Mouse (Mus musculus): ENCODE measurements around the gene Cnnm3. TPM values are rescaled to one million over a fixed set of nuclear protein-coding genes. Genes with fewer than 3 reads are reported as not detected.
A peak's percentile ranks its signal among the peaks of the same experiment; 100 is the strongest.

Cnnm3 gene
- polyA plus RNA-seq, 1 experiment, result 33.6 TPM

DNA sequence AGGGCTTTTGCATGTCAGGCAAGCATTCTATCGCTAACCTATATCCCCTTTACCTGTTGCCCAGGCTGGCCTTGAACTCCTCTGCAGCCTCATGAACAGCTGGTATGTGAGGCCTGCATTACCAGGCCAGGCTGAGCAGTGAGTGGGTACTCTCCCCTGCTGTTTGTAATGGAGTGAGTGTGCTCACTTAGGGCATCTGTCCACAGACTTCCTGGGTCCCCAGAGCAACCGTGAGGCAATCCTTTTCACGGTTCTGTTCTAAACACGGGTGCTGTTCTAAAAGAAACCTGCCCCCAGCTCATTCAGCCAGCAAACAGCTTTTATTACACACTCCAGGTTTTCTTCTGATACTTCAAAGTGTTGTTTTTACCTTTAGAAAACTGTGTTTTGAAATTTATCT lies 27.1 kb downstream of the Cnnm3 start:
- TF ChIP-seq POLR2A (IDR thresholded peaks at IDR 0.05; ENCODE audit: borderline replicate concordance, extremely low read depth, insufficient read depth, insufficient read length, poor library complexity, severe bottlenecking), result no peak
- TF ChIP-seq CTCF (IDR thresholded peaks at IDR 0.05; ENCODE audit: borderline replicate concordance, extremely low read depth, insufficient read depth, insufficient read length), result no peak
- DNase-seq (ENCODE audit: low read depth), result no peak

DNA sequence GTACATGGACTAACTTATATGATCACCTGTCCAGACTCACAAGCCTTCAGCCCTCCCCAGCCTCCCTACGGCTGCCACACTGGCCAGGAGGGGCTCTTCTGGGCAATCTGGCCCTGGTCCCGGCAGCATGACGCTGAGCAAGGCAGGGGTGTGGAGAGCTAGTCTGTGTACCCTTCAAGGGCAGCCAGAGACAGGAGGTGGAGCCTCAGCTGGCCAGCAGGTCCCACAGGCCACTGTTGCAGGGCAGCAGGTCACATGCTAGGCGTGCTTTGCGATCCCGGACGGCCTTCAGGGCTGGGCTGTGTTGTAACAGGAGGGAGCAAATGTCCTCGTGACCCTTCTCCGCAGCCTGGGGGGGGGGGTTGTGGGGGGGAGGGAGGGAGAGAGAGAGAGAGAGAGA lies 27.5 kb downstream of the Cnnm3 start, which contains the start of gene Gm42417:
Gene Gm42417 (minus strand): TSS at position 244 of the 400 bp plus-strand sequence.
- DNase-seq (ENCODE audit: low read depth), result no peak
- TF ChIP-seq POLR2A (IDR thresholded peaks at IDR 0.05; ENCODE audit: borderline replicate concordance, extremely low read depth, insufficient read depth, insufficient read length, poor library complexity, severe bottlenecking) (no peak), CTCF (IDR thresholded peaks at IDR 0.05; ENCODE audit: borderline replicate concordance, extremely low read depth, insufficient read depth, insufficient read length) (no peak)

DNA sequence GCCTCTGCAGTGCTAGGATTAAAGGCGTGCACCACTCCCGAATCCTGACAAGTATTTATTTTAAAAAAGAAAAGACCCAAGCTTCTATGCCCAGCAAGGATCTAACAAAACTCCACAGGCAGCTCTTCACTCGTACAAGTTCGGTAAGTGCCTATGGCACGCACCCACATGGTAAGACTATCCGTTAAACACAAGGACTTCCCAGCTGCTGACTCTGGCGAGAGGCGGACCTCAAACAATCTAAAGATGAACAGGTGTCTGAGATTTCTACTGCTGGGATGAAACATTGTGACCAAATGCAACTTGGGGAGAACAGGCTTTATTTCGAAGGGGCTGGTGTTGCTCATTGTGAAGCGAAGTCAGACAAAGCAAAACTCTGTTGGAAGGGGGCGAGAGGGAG lies 28.5 kb downstream of the Cnnm3 start:
- no peak for TF ChIP-seq POLR2A (IDR thresholded peaks at IDR 0.05; ENCODE audit: borderline replicate concordance, extremely low read depth, insufficient read depth, insufficient read length, poor library complexity, severe bottlenecking)
- no peak for TF ChIP-seq CTCF (IDR thresholded peaks at IDR 0.05; ENCODE audit: borderline replicate concordance, extremely low read depth, insufficient read depth, insufficient read length)
- no peak for DNase-seq (ENCODE audit: low read depth)

DNA sequence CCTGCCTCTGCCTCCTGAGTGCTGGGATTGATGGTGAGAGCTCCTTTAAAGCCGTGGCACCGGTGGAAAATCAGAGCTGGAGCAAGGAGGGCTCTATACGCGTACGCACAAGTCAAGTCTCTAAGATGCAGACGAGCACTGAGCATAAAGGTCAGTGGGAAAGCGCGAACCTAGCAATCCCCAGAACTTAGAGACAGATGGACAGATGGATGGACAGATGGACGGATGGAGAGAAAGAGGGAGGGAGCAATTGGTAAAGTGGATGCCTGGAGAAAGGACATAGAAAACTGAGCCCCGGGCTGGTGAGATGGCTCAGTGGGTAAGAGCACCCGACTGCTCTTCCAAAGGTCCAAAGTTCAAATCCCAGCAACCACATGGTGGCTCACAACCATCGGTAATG lies 29.1 kb downstream of the Cnnm3 start:
- no peak for DNase-seq (ENCODE audit: low read depth)
- no peak for TF ChIP-seq POLR2A (IDR thresholded peaks at IDR 0.05; ENCODE audit: borderline replicate concordance, extremely low read depth, insufficient read depth, insufficient read length, poor library complexity, severe bottlenecking)
- no peak for TF ChIP-seq CTCF (IDR thresholded peaks at IDR 0.05; ENCODE audit: borderline replicate concordance, extremely low read depth, insufficient read depth, insufficient read length)

DNA sequence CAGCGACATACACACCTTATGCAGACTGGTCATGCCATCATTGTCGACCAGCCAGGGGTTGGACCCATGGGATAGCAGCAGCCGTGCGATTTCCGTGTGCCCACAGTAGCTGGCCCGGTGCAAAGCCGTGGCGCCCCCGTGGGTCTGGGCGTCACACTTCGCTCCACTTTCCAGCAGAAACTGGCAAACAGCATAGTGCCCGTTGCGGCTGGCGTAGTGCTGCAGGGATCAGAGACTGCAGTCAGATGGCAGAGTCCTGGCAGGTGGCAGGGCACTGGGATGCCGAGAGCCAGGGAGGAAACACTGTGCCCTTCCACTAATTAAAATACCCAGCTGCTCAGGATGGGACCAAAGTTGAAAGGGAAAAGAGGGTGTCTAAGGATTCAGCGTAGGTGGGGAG lies 30.2 kb downstream of the Cnnm3 start:
- TF ChIP-seq CTCF (IDR thresholded peaks at IDR 0.05; ENCODE audit: borderline replicate concordance, extremely low read depth, insufficient read depth, insufficient read length) (no peak), POLR2A (IDR thresholded peaks at IDR 0.05; ENCODE audit: borderline replicate concordance, extremely low read depth, insufficient read depth, insufficient read length, poor library complexity, severe bottlenecking) (no peak)

DNA sequence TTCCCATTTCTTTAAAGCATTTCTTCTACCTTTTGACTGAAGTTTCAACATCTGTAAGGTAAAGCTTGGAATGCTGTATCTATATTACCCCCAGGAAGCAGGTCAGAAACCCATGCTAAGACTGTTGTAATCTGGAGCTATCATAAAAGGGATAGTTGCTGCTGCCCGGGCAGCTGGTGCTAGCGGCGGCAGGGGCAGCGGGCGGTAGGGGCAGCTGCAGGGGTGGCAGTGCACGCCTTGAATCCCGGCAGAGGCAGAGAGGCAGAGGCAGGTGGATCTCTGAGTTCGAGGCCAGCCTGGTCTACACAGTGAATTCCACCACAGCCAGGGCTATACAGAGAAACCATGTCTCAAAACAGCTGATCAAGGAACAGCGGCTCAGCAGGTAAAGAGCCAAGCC lies 31.3 kb downstream of the Cnnm3 start:
- TF ChIP-seq CTCF (IDR thresholded peaks at IDR 0.05; ENCODE audit: borderline replicate concordance, extremely low read depth, insufficient read depth, insufficient read length), result no peak
- no peak for TF ChIP-seq POLR2A (IDR thresholded peaks at IDR 0.05; ENCODE audit: borderline replicate concordance, extremely low read depth, insufficient read depth, insufficient read length, poor library complexity, severe bottlenecking)

More for the DNA sequence above, 30.2 kb downstream of the Cnnm3 start:
- no peak for DNase-seq (ENCODE audit: low read depth)

DNA sequence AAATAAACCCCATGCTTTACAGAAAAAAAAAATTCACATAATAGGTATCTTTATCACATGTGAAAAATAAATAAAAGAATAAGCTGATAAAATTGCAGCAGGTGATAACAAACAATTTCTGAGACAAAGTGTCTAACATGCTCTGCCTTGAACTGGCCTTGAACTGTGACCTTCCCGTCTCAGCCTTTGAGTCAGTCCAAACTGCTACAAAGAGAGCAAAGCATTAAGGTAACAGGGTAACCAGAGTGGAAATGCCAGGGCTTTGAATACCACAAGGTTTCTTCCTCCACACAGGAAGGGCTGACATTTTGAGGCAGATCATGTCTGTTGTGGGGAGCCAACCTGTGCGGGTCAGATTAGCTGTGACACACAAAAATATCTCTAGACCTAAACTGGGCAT lies 33.7 kb downstream of the Cnnm3 start:
- TF ChIP-seq CTCF (IDR thresholded peaks at IDR 0.05; ENCODE audit: borderline replicate concordance, extremely low read depth, insufficient read depth, insufficient read length) (no peak), POLR2A (IDR thresholded peaks at IDR 0.05; ENCODE audit: borderline replicate concordance, extremely low read depth, insufficient read depth, insufficient read length, poor library complexity, severe bottlenecking) (no peak)
- DNase-seq (ENCODE audit: low read depth), result no peak

More for the DNA sequence above, 31.3 kb downstream of the Cnnm3 start:
- DNase-seq (ENCODE audit: low read depth), result no peak

DNA sequence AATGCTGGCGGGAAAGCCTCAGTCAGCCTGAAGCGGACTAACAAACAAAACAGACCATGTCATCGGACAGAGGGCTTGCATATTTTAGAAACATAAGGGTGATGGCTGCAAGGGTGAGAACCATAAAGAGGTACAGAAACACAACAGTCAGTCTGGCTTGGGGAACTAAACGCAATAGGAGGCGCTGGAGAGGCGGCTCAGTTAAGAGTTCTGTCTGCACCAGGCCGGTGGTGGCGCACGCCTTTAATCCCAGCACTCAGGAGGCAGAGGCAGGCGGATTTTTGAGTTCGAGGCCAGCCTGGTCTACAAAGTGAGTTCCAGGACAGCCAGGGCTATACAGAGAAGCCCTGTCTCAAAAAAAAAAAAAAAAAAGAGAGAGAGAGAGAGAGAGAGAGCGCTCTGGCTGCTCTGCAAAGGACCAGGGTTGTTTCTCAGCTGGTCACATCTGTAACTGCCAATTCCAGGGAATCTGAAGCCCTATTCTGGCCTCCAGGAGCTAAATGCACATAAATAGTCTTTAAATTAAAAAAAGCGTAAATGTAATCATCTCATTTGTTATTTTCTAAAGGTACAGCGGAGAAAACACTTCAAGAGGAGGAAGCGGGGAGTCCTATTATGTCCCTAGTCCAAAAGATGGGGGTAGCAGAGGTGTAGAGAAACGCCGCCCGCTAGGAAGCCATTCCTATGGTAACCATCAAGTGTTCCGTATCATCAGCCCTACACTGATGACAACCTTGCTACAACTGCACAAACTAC lies 34.4 kb downstream of the Cnnm3 start:
- TF ChIP-seq POLR2A (IDR thresholded peaks at IDR 0.05; ENCODE audit: borderline replicate concordance, extremely low read depth, insufficient read depth, insufficient read length, poor library complexity, severe bottlenecking) (no peak), CTCF (IDR thresholded peaks at IDR 0.05; ENCODE audit: borderline replicate concordance, extremely low read depth, insufficient read depth, insufficient read length) (no peak)
- DNase-seq (ENCODE audit: low read depth), result no peak

DNA sequence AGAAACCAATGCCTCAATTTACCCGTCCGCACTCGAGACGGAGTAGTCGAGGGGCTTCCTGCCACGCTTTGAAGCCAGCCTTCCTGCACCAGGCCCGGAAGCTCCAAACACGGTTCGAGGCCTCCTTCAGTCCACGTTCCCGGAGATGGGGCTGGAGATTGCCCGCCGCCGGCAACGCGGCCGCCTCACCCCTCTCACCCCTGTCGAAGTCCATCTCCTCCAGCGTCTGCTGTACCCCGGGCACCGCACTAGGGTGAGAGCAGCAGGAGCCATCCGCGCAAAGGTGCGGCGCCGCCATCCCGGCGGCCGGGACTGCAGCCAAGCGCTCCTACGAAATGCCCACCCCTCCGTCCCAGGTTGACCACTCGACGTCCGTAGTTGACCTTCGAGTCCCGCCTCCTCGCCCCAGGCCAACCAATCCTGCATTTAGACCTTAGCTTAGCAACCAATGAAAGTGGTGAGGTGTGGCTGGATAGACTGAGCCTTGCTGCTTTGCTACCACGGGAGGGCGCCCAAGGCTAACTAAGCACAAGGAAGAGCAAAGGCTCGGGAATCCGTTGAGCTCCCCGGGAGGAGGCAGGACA lies 35.3 kb downstream of the Cnnm3 start, which contains the start of gene Ankrd39:
Gene Ankrd39 (minus strand): TSS at position 558 of the 584 bp plus-strand sequence.
- TF ChIP-seq POLR2A (IDR thresholded peaks at IDR 0.05; ENCODE audit: borderline replicate concordance, extremely low read depth, insufficient read depth, insufficient read length, poor library complexity, severe bottlenecking), result peak; percentile 90
- peak; percentile 98 for TF ChIP-seq CTCF (IDR thresholded peaks at IDR 0.05; ENCODE audit: borderline replicate concordance, extremely low read depth, insufficient read depth, insufficient read length)
- peak; percentile 100 for DNase-seq (ENCODE audit: low read depth)

DNA sequence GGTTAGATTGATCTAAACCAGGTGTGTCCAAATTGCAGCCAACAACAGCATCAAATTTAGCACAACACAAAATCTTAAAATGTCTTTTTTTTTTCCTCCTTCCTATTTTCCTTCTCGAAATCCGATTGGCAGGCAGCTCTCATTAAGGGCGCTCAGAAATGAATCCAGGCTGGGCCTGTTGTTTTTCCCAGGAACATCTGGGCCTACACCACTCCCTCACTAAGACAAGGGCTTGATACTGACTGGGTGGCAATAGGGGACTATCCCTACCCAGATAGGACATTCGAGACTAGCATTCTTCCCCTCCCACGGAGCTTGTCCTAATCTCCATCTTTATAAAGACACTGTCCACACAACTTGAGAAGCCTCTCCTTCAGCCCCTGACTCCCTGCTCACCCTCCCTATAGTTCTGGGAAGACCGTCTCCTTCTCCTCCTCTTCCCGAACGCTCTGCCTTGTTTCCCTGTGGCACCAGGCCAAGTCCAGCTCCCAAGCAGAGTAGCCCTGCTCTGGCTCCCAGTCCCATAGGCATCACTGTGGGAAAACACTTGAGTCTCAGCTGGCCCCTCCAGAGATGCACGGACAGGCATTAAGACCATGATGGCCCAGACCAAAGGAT lies 36.4 kb downstream of the Cnnm3 start:
- peak; percentile 52 for DNase-seq (ENCODE audit: low read depth)
- no peak for TF ChIP-seq CTCF (IDR thresholded peaks at IDR 0.05; ENCODE audit: borderline replicate concordance, extremely low read depth, insufficient read depth, insufficient read length)
- TF ChIP-seq POLR2A (IDR thresholded peaks at IDR 0.05; ENCODE audit: borderline replicate concordance, extremely low read depth, insufficient read depth, insufficient read length, poor library complexity, severe bottlenecking), result no peak

DNA sequence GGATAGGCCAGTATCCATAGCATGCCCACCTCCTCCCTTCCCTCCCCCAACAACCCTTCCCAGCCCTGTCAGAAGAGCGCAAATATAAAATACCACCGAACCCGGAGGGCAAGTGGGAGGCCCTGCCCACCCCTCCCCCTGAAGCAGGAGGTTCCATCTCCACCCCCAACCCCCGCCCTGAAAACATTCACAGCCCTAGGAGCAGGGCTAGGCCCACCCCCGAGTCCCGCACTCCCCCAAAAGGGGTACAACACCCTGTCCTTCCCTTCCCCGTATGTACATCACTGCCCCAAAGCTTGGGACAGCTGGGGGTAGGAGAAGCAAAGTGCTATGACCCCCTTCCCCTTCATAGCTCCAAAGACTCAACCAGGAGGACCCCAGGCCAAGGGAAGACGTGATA lies 37.1 kb downstream of the Cnnm3 start:
- DNase-seq (ENCODE audit: low read depth), result no peak
- TF ChIP-seq POLR2A (IDR thresholded peaks at IDR 0.05; ENCODE audit: borderline replicate concordance, extremely low read depth, insufficient read depth, insufficient read length, poor library complexity, severe bottlenecking) (no peak), CTCF (IDR thresholded peaks at IDR 0.05; ENCODE audit: borderline replicate concordance, extremely low read depth, insufficient read depth, insufficient read length) (no peak)

Measured in brain, embryonic 14.5 days (tissue).